Mouse (Mus musculus): ENCODE data around the gene Dnajc7. TPM values are rescaled to one million over a fixed set of nuclear protein-coding genes. Genes with fewer than 3 reads are reported as not detected.
A peak's percentile ranks its signal among the peaks of the same experiment; 100 is the strongest.

Dnajc7 gene
- polyA plus RNA-seq, 1 experiment from 2014 or later, result 188 TPM

GRCm38 (mm10) chr11:100574708-100575483 lies 45.1 kb downstream of the Dnajc7 start, which contains the start of gene Cnp:
Gene Cnp (plus strand): TSS chr11:100574904.
- H3K4me1 ChIP-seq (replicated peaks), result peaks cover 15% of the 10 kb centered on the region
- H3K9me3 ChIP-seq, result no peaks in the 10 kb centered on the region
- H3K4me2 ChIP-seq (replicated peaks), result peak within 1 kb of the TSS; percentile 69
- peaks cover 7% of the 10 kb centered on the region; the same call in 1 of the 2 replicates for H3K27me3 ChIP-seq (replicated peaks)
- peak; percentile 90 for ATAC-seq
- peak within 1 kb of the TSS; percentile 68 for H3K4me3 ChIP-seq (replicated peaks)
- H3K9ac ChIP-seq, result peak within 1 kb of the TSS; percentile 54
- H3K36me3 ChIP-seq, result peaks cover 9% of the 10 kb centered on the region; the same call in 1 of the 2 replicates
- WGBS, result under 1% methylated on average over 47 of the region's 47 CpGs
- H3K27ac ChIP-seq, result peak within 1 kb of the TSS; percentile 30

- Histone ChIP-seq H3K4me1 (replicated peaks) (peaks cover 15% of the 10 kb centered on the region), H3K9ac (0 out of 2 replicates have a peak overlapping the region, but pooled peaks have one; percentile 54), H3K4me3 (replicated peaks) (peak overlapping the region; percentile 68; the same call in 1 of the 2 replicates), H3K9me3 (no peaks in the 10 kb centered on the region), H3K36me3 (peaks cover 5% of the 10 kb centered on the region; the same call in 1 of the 2 replicates), H3K27ac (no peak overlapping the region), H3K4me2 (replicated peaks) (peak overlapping the region; percentile 69), H3K27me3 (replicated peaks) (peaks cover 7% of the 10 kb centered on the region; the same call in 1 of the 2 replicates)
- 84% methylated on average over 3 of the region's 3 CpGs for WGBS
- ATAC-seq, result no peak
Observed at GRCm38 (mm10) chr11:100574188-100574587, 45.8 kb downstream of the Dnajc7 start.

- 7% methylated on average over 16 of the region's 16 CpGs for WGBS
- Histone ChIP-seq H3K9me3 (no peaks in the 10 kb centered on the region), H3K4me1 (replicated peaks) (peaks cover 15% of the 10 kb centered on the region), H3K4me2 (replicated peaks) (peak overlapping the region; percentile 50), H3K27ac (no peak overlapping the region), H3K36me3 (no peaks in the 10 kb centered on the region), H3K27me3 (replicated peaks) (peaks cover 7% of the 10 kb centered on the region; the same call in 1 of the 2 replicates), H3K4me3 (replicated peaks) (peak overlapping the region; percentile 11; the same call in 1 of the 2 replicates), H3K9ac (0 out of 2 replicates have a peak overlapping the region, but pooled peaks have one; percentile 3)
- ATAC-seq, result no peak
Observed at GRCm38 (mm10) chr11:100571202-100571567, 48.8 kb downstream of the Dnajc7 start.

- WGBS, result 10% methylated on average over 8 of the region's 8 CpGs
- 0 out of 2 replicates have a peak overlapping the region, but pooled peaks have one; percentile 3 for H3K9ac ChIP-seq
- ATAC-seq, result 0 out of 2 replicates have a peak, but pooled peaks have one; percentile 36
Observed at GRCm38 (mm10) chr11:100570430-100571201, 49.4 kb downstream of the Dnajc7 start.

GRCm38 (mm10) chr11:100569789-100570188 lies 50.2 kb downstream of the Dnajc7 start:
- ATAC-seq, result no peak
- Histone ChIP-seq H3K9me3 (no peaks in the 10 kb centered on the region), H3K9ac (no peak overlapping the region), H3K4me3 (replicated peaks) (no peak overlapping the region), H3K27me3 (replicated peaks) (peaks cover 7% of the 10 kb centered on the region; the same call in 1 of the 2 replicates), H3K4me2 (replicated peaks) (no peak overlapping the region), H3K27ac (no peak overlapping the region), H3K36me3 (no peaks in the 10 kb centered on the region), H3K4me1 (replicated peaks) (peaks cover 10% of the 10 kb centered on the region)
- 56% methylated on average over 9 of the region's 9 CpGs for WGBS

More at GRCm38 (mm10) chr11:100570430-100571201, 49.4 kb downstream of the Dnajc7 start:
- Histone ChIP-seq H3K36me3 (no peaks in the 10 kb centered on the region), H3K27ac (no peak overlapping the region), H3K4me3 (replicated peaks) (peak overlapping the region; percentile 11; the same call in 1 of the 2 replicates), H3K27me3 (replicated peaks) (peaks cover 7% of the 10 kb centered on the region; the same call in 1 of the 2 replicates), H3K4me1 (replicated peaks) (peaks cover 15% of the 10 kb centered on the region), H3K9me3 (no peaks in the 10 kb centered on the region), H3K4me2 (replicated peaks) (peak overlapping the region; percentile 50)

GRCm38 (mm10) chr11:100568692-100569091 lies 51.3 kb downstream of the Dnajc7 start:
- peaks cover 7% of the 10 kb centered on the region; the same call in 1 of the 2 replicates for H3K27me3 ChIP-seq (replicated peaks)
- H3K9me3 ChIP-seq, result no peaks in the 10 kb centered on the region
- ATAC-seq, result no peak
- no peak overlapping the region for H3K9ac ChIP-seq
- H3K36me3 ChIP-seq, result no peaks in the 10 kb centered on the region
- WGBS, result 87% methylated on average over 8 of the region's 8 CpGs
- no peak overlapping the region for H3K4me2 ChIP-seq (replicated peaks)
- no peak overlapping the region for H3K4me3 ChIP-seq (replicated peaks)
- no peak overlapping the region for H3K27ac ChIP-seq
- H3K4me1 ChIP-seq (replicated peaks), result peaks cover 10% of the 10 kb centered on the region

GRCm38 (mm10) chr11:100567815-100568245 lies 52.1 kb downstream of the Dnajc7 start:
- H3K36me3 ChIP-seq, result no peaks in the 10 kb centered on the region
- H3K27ac ChIP-seq, result no peak overlapping the region
- ATAC-seq, result no peak
- no peak overlapping the region for H3K4me2 ChIP-seq (replicated peaks)
- 41% methylated on average over 9 of the region's 9 CpGs for WGBS
- H3K9ac ChIP-seq, result no peak overlapping the region
- H3K9me3 ChIP-seq, result no peaks in the 10 kb centered on the region
- peaks cover 7% of the 10 kb centered on the region; the same call in 1 of the 2 replicates for H3K27me3 ChIP-seq (replicated peaks)
- H3K4me1 ChIP-seq (replicated peaks), result peaks cover 10% of the 10 kb centered on the region
- no peak overlapping the region for H3K4me3 ChIP-seq (replicated peaks)

GRCm38 (mm10) chr11:100567229-100567628 lies 52.7 kb downstream of the Dnajc7 start:
- Histone ChIP-seq H3K9ac (no peak overlapping the region), H3K36me3 (no peaks in the 10 kb centered on the region), H3K27ac (no peak overlapping the region), H3K27me3 (replicated peaks) (peaks cover 7% of the 10 kb centered on the region; the same call in 1 of the 2 replicates), H3K4me1 (replicated peaks) (peaks cover 10% of the 10 kb centered on the region), H3K4me3 (replicated peaks) (no peak overlapping the region), H3K4me2 (replicated peaks) (no peak overlapping the region), H3K9me3 (no peaks in the 10 kb centered on the region)
- 75% methylated on average over 5 of the region's 5 CpGs for WGBS
- ATAC-seq, result no peak

GRCm38 (mm10) chr11:100564703-100565102 lies 55.3 kb downstream of the Dnajc7 start:
- no peak for ATAC-seq
- Histone ChIP-seq H3K27me3 (replicated peaks) (no peaks in the 10 kb centered on the region), H3K36me3 (no peaks in the 10 kb centered on the region), H3K9me3 (no peaks in the 10 kb centered on the region), H3K27ac (no peak overlapping the region), H3K4me3 (replicated peaks) (no peak overlapping the region), H3K9ac (no peak overlapping the region), H3K4me1 (replicated peaks) (no peaks in the 10 kb centered on the region), H3K4me2 (replicated peaks) (no peak overlapping the region)
- 85% methylated on average over 6 of the region's 6 CpGs for WGBS

- no peak for ATAC-seq
- no peaks in the 10 kb centered on the region for H3K36me3 ChIP-seq
- no peak overlapping the region for H3K4me3 ChIP-seq (replicated peaks)
- H3K4me1 ChIP-seq (replicated peaks), result no peaks in the 10 kb centered on the region
- 55% methylated on average over 15 of the region's 15 CpGs for WGBS
- no peaks in the 10 kb centered on the region for H3K27me3 ChIP-seq (replicated peaks)
- H3K4me2 ChIP-seq (replicated peaks), result no peak overlapping the region
- H3K27ac ChIP-seq, result no peak overlapping the region
- H3K9ac ChIP-seq, result no peak overlapping the region
- H3K9me3 ChIP-seq, result no peaks in the 10 kb centered on the region
Observed at GRCm38 (mm10) chr11:100564297-100564696, 55.7 kb downstream of the Dnajc7 start.

GRCm38 (mm10) chr11:100561748-100562147 lies 58.2 kb downstream of the Dnajc7 start:
- no peaks in the 10 kb centered on the region for H3K36me3 ChIP-seq
- no peaks in the 10 kb centered on the region for H3K27me3 ChIP-seq (replicated peaks)
- no peaks in the 10 kb centered on the region for H3K9me3 ChIP-seq
- no peak overlapping the region for H3K9ac ChIP-seq
- ATAC-seq, result no peak
- no peak overlapping the region for H3K4me2 ChIP-seq (replicated peaks)
- no peak overlapping the region for H3K27ac ChIP-seq
- WGBS, result 61% methylated on average over 5 of the region's 5 CpGs
- no peaks in the 10 kb centered on the region for H3K4me1 ChIP-seq (replicated peaks)
- H3K4me3 ChIP-seq (replicated peaks), result no peak overlapping the region

- Histone ChIP-seq H3K4me3 (replicated peaks) (no peak overlapping the region), H3K36me3 (no peaks in the 10 kb centered on the region), H3K9ac (no peak overlapping the region), H3K4me1 (replicated peaks) (no peaks in the 10 kb centered on the region), H3K4me2 (replicated peaks) (no peak overlapping the region), H3K27me3 (replicated peaks) (no peaks in the 10 kb centered on the region), H3K27ac (no peak overlapping the region), H3K9me3 (no peaks in the 10 kb centered on the region)
- 49% methylated on average over 7 of the region's 7 CpGs for WGBS
- no peak for ATAC-seq
Observed at GRCm38 (mm10) chr11:100559476-100559875, 60.5 kb downstream of the Dnajc7 start.

Data from intestine, embryonic 15.5 days (tissue).